Mouse (Mus musculus) olfactory bulb, adult 2 months (tissue): ENCODE data around the gene Ccr7. TPM values are rescaled to one million over a fixed set of nuclear protein-coding genes. Genes with fewer than 3 reads are reported as not detected.

Experiments used
- H3K27ac ChIP-seq: fragments of 200-500 bp; 2 replicates; pipeline ENCODE4 v1.5.1; 2012; ENCODE audit warnings: low read depth, low read length; ENCODE audit not compliant: insufficient read depth
- H3K4me1 ChIP-seq: fragments of 200-500 bp; 2 replicates; pipeline ENCODE4 v1.6.1; 2012; ENCODE audit warnings: low read length; ENCODE audit not compliant: control insufficient read depth, insufficient read depth
- H3K4me3 ChIP-seq: fragments of 200-500 bp; 2 replicates; pipeline ENCODE4 v1.5.1; 2012; ENCODE audit warnings: mild to moderate bottlenecking, low read depth, low read length, moderate library complexity; ENCODE audit not compliant: insufficient read depth
- CTCF ChIP-seq: fragments of 200-500 bp; IDR thresholded peaks from 2 replicates; pipeline ENCODE4 v1.5.1; 2012; ENCODE audit warnings: low read depth, mild to moderate bottlenecking, low read length, moderate library complexity; ENCODE audit not compliant: insufficient read depth
- POLR2A ChIP-seq: fragments of 200-500 bp; IDR thresholded peaks from 2 replicates; pipeline ENCODE4 v1.6.1; 2012; ENCODE audit warnings: mild to moderate bottlenecking, low read depth, low read length, moderate library complexity; ENCODE audit not compliant: insufficient read depth
- WGBS: fragments of 180-500 bp; shearing (Covaris S2); methylation state at CpG from one replicate; pipeline ENCODE4 v1.1.7; 2018; 5-methylcytosine and 5-hydroxymethylcytosine counted together
- polyA plus RNA-seq: library from polyadenylated mRNA; stranded (reverse); fragments of >200 nt; gene quantifications from 2 replicates; pipeline ENCODE4 v1.2.4, GENCODE M21; 2012; ENCODE audit warnings: low replicate concordance; ENCODE audit not compliant: missing spikeins, insufficient read depth, insufficient read length

Ccr7 gene
- polyA plus RNA-seq, 1 experiment = not detected

GRCm38 (mm10) chr11:99171442-99171841 lies 16.6 kb upstream of the Ccr7 start:
- no peak overlapping the region for H3K27ac ChIP-seq
- H3K4me3 ChIP-seq = no peak overlapping the region
- WGBS = 77% methylated on average over 2 of the region's 2 CpGs
- no peak for TF ChIP-seq CTCF
- H3K4me1 ChIP-seq = 0 out of 2 replicates have a peak, but pooled peaks cover 7% of the 10 kb centered on the region

- no peak for TF ChIP-seq POLR2A
- TF ChIP-seq CTCF = no peak
- H3K27ac ChIP-seq = no peak overlapping the region
- no peak overlapping the region for H3K4me3 ChIP-seq
- WGBS = 56% methylated on average over 12 of the region's 12 CpGs
- 0 out of 2 replicates have a peak, but pooled peaks cover 7% of the 10 kb centered on the region for H3K4me1 ChIP-seq
These were observed 15.8 kb upstream of the Ccr7 start for GRCm38 (mm10) chr11:99170547-99171267.

- H3K27ac ChIP-seq = no peak overlapping the region
- 95% methylated on average over 6 of the region's 6 CpGs for WGBS
These were observed 15.1 kb upstream of the Ccr7 start for GRCm38 (mm10) chr11:99170005-99170404.

GRCm38 (mm10) chr11:99169438-99169837 lies 14.6 kb upstream of the Ccr7 start:
- TF ChIP-seq CTCF (no peak), POLR2A (no peak)
- Histone ChIP-seq H3K4me3 (no peak overlapping the region), H3K4me1 (0 out of 2 replicates have a peak, but pooled peaks cover 7% of the 10 kb centered on the region), H3K27ac (no peak overlapping the region)
- WGBS = 100% methylated on average over 2 of the region's 2 CpGs

More at GRCm38 (mm10) chr11:99170005-99170404, 15.1 kb upstream of the Ccr7 start:
- no peak for TF ChIP-seq POLR2A
- no peak for TF ChIP-seq CTCF
- 0 out of 2 replicates have a peak, but pooled peaks cover 7% of the 10 kb centered on the region for H3K4me1 ChIP-seq
- H3K4me3 ChIP-seq = no peak overlapping the region

- H3K27ac ChIP-seq = no peak overlapping the region
- 63% methylated on average over 12 of the region's 12 CpGs for WGBS
- no peak overlapping the region for H3K4me3 ChIP-seq
- 0 out of 2 replicates have a peak, but pooled peaks cover 7% of the 10 kb centered on the region for H3K4me1 ChIP-seq
- TF ChIP-seq CTCF = no peak
- TF ChIP-seq POLR2A = no peak
These were observed 13.2 kb upstream of the Ccr7 start for GRCm38 (mm10) chr11:99168030-99168474.

GRCm38 (mm10) chr11:99167576-99167975 lies 12.7 kb upstream of the Ccr7 start:
- TF ChIP-seq CTCF (no peak), POLR2A (no peak)
- 91% methylated on average over 7 of the region's 7 CpGs for WGBS
- Histone ChIP-seq H3K4me3 (no peak overlapping the region), H3K27ac (no peak overlapping the region), H3K4me1 (0 out of 2 replicates have a peak, but pooled peaks cover 7% of the 10 kb centered on the region)

GRCm38 (mm10) chr11:99166241-99166640 lies 11.4 kb upstream of the Ccr7 start:
- Histone ChIP-seq H3K4me3 (no peak overlapping the region), H3K27ac (no peak overlapping the region), H3K4me1 (0 out of 2 replicates have a peak, but pooled peaks cover 7% of the 10 kb centered on the region)
- TF ChIP-seq POLR2A = no peak
- no peak for TF ChIP-seq CTCF
- 78% methylated on average over 7 of the region's 7 CpGs for WGBS

- no peak overlapping the region for H3K4me3 ChIP-seq
- WGBS = 84% methylated on average over 11 of the region's 11 CpGs
- H3K27ac ChIP-seq = no peak overlapping the region
- no peak for TF ChIP-seq POLR2A
- TF ChIP-seq CTCF = no peak
- H3K4me1 ChIP-seq = no peaks in the 10 kb centered on the region
These were observed 10.3 kb upstream of the Ccr7 start for GRCm38 (mm10) chr11:99165031-99165752.
